Mouse (Mus musculus) intestine, embryonic 16.5 days (tissue): ENCODE data around the gene Tcp11l2. TPM values are rescaled to one million over a fixed set of nuclear protein-coding genes. Genes with fewer than 3 reads are reported as not detected.

Source experiments
- ATAC-seq: fragments of 200-750 bp; cut with Nextera tagmentation; 2 replicates; pipeline ENCODE4 v1.8.0; 2017; ENCODE audit warnings: moderate TSS enrichment, moderate library complexity
- H3K27ac ChIP-seq: fragments of 300-500 bp; sonication (generic); 2 replicates; pipeline ENCODE4 v1.5.1; 2014; ENCODE audit warnings: mild to moderate bottlenecking, low read length
- H3K27me3 ChIP-seq: fragments of 300-500 bp; sonication (generic); replicated peaks from 2 replicates; pipeline ENCODE4 v1.6.1; 2014; ENCODE audit warnings: low read length, control low read depth, mixed read lengths; ENCODE audit not compliant: control insufficient read depth, insufficient read depth
- H3K36me3 ChIP-seq: fragments of 300-500 bp; sonication (generic); 2 replicates; pipeline ENCODE4 v1.6.1; 2014; ENCODE audit warnings: low read length, control low read depth; ENCODE audit not compliant: control insufficient read depth, insufficient read depth
- H3K4me1 ChIP-seq: fragments of 300-500 bp; sonication (generic); 2 replicates; pipeline ENCODE4 v1.6.1; 2014; ENCODE audit warnings: low read length, control low read depth, mixed read lengths; ENCODE audit not compliant: control insufficient read depth, insufficient read depth
- H3K4me2 ChIP-seq: fragments of 300-500 bp; sonication (generic); 2 replicates; pipeline ENCODE4 v1.6.1; 2014; ENCODE audit warnings: low read depth, low read length, control low read depth
- H3K4me3 ChIP-seq: fragments of 300-500 bp; sonication (generic); 2 replicates; pipeline ENCODE4 v1.5.1; 2014; ENCODE audit warnings: mild to moderate bottlenecking, low read length
- H3K9ac ChIP-seq: fragments of 300-500 bp; sonication (generic); 2 replicates; pipeline ENCODE4 v1.6.1; 2014; ENCODE audit warnings: low read depth, low read length
- H3K9me3 ChIP-seq: fragments of 300-500 bp; sonication (generic); 2 replicates; pipeline ENCODE4 v1.6.1; 2016; ENCODE audit warnings: low read length, control low read depth; ENCODE audit not compliant: control insufficient read depth
- WGBS: fragments of 180-500 bp; shearing (Covaris S2); extraction: QIAGEN DNeasy Blood & Tissue Kit; methylation state at CpG from one replicate; pipeline ENCODE4 v1.1.7; 2014; 5-methylcytosine and 5-hydroxymethylcytosine counted together
- polyA plus RNA-seq: library from polyadenylated mRNA; unstranded; fragments of >200 nt; fragmentation: Nextera tagmentation; extraction: Ambion mirVana; gene quantifications from 2 replicates; pipeline ENCODE4 v1.2.1, GENCODE M21; 2015

Gene Tcp11l2
- polyA plus RNA-seq, 1 experiment from 2014 or later, result 13.4 TPM

- Histone ChIP-seq H3K4me1 (peaks cover 22% of the 10 kb centered on the region), H3K9ac (no peak overlapping the region), H3K4me3 (no peak overlapping the region), H3K27ac (no peak overlapping the region), H3K4me2 (no peak overlapping the region), H3K27me3 (no peaks in the 10 kb centered on the region), H3K36me3 (no peaks in the 10 kb centered on the region), H3K9me3 (no peaks in the 10 kb centered on the region)
- WGBS, result 85% methylated on average over 5 of the region's 5 CpGs
- ATAC-seq, result no peak
Observed at GRCm38 (mm10) chr10:84535458-84535857, 41.0 kb upstream of the Tcp11l2 start.

- 45% methylated on average over 4 of the region's 4 CpGs for WGBS
- Histone ChIP-seq H3K9me3 (no peaks in the 10 kb centered on the region), H3K9ac (no peak overlapping the region), H3K36me3 (no peaks in the 10 kb centered on the region), H3K4me1 (peaks cover 20% of the 10 kb centered on the region), H3K4me2 (no peak overlapping the region), H3K27ac (no peak overlapping the region), H3K4me3 (no peak overlapping the region), H3K27me3 (no peaks in the 10 kb centered on the region)
- no peak for ATAC-seq
Observed at GRCm38 (mm10) chr10:84535859-84536258, 40.6 kb upstream of the Tcp11l2 start.

- H3K4me3 ChIP-seq, result no peak overlapping the region
Observed at GRCm38 (mm10) chr10:84539651-84540050, 36.8 kb upstream of the Tcp11l2 start.

GRCm38 (mm10) chr10:84542802-84543658, 33.4 kb upstream of the Tcp11l2 start:
- 55% methylated on average over 11 of the region's 11 CpGs for WGBS

More at GRCm38 (mm10) chr10:84539651-84540050, 36.8 kb upstream of the Tcp11l2 start:
- no peaks in the 10 kb centered on the region for H3K4me1 ChIP-seq
- H3K9ac ChIP-seq, result no peak overlapping the region
- no peaks in the 10 kb centered on the region for H3K27me3 ChIP-seq
- no peaks in the 10 kb centered on the region for H3K36me3 ChIP-seq
- WGBS, result 87% methylated on average over 6 of the region's 6 CpGs
- H3K9me3 ChIP-seq, result no peaks in the 10 kb centered on the region
- ATAC-seq, result no peak
- no peak overlapping the region for H3K4me2 ChIP-seq
- no peak overlapping the region for H3K27ac ChIP-seq

GRCm38 (mm10) chr10:84544841-84545610, 31.4 kb upstream of the Tcp11l2 start:
- no peaks in the 10 kb centered on the region for H3K36me3 ChIP-seq
- H3K4me2 ChIP-seq, result no peak overlapping the region
- peaks cover 5% of the 10 kb centered on the region; the same call in 1 of the 2 replicates for H3K4me1 ChIP-seq
- H3K27ac ChIP-seq, result no peak overlapping the region
- WGBS, result 30% methylated on average over 7 of the region's 7 CpGs
- no peak overlapping the region for H3K9ac ChIP-seq
- no peak overlapping the region for H3K4me3 ChIP-seq
- no peaks in the 10 kb centered on the region for H3K9me3 ChIP-seq
- no peaks in the 10 kb centered on the region for H3K27me3 ChIP-seq
- ATAC-seq, result peak; percentile 80

More at GRCm38 (mm10) chr10:84542802-84543658, 33.4 kb upstream of the Tcp11l2 start:
- H3K27me3 ChIP-seq, result no peaks in the 10 kb centered on the region
- H3K9ac ChIP-seq, result no peak overlapping the region
- H3K9me3 ChIP-seq, result no peaks in the 10 kb centered on the region
- H3K4me1 ChIP-seq, result peaks cover 5% of the 10 kb centered on the region; the same call in 1 of the 2 replicates
- no peak overlapping the region for H3K27ac ChIP-seq
- no peak overlapping the region for H3K4me2 ChIP-seq
- no peak overlapping the region for H3K4me3 ChIP-seq
- no peaks in the 10 kb centered on the region for H3K36me3 ChIP-seq
- peak; percentile 67 for ATAC-seq

- H3K4me3 ChIP-seq, result no peak overlapping the region
- H3K9me3 ChIP-seq, result no peaks in the 10 kb centered on the region
- WGBS, result 70% methylated on average over 17 of the region's 17 CpGs
- H3K27ac ChIP-seq, result no peak overlapping the region
- peaks cover 5% of the 10 kb centered on the region; the same call in 1 of the 2 replicates for H3K4me1 ChIP-seq
- no peak overlapping the region for H3K9ac ChIP-seq
- ATAC-seq, result no peak
- no peaks in the 10 kb centered on the region for H3K27me3 ChIP-seq
- H3K4me2 ChIP-seq, result no peak overlapping the region
- no peaks in the 10 kb centered on the region for H3K36me3 ChIP-seq
Observed at GRCm38 (mm10) chr10:84549146-84549919, 27.1 kb upstream of the Tcp11l2 start.

GRCm38 (mm10) chr10:84549920-84550293, 26.5 kb upstream of the Tcp11l2 start:
- no peak overlapping the region for H3K27ac ChIP-seq
- no peak overlapping the region for H3K9ac ChIP-seq
- no peak for ATAC-seq
- H3K9me3 ChIP-seq, result no peaks in the 10 kb centered on the region
- H3K36me3 ChIP-seq, result no peaks in the 10 kb centered on the region
- H3K27me3 ChIP-seq, result no peaks in the 10 kb centered on the region
- no peak overlapping the region for H3K4me2 ChIP-seq
- 84% methylated on average over 10 of the region's 10 CpGs for WGBS
- peaks cover 3% of the 10 kb centered on the region; the same call in 1 of the 2 replicates for H3K4me1 ChIP-seq
- no peak overlapping the region for H3K4me3 ChIP-seq

GRCm38 (mm10) chr10:84551846-84552245, 24.6 kb upstream of the Tcp11l2 start:
- WGBS, result 90% methylated on average over 3 of the region's 3 CpGs
- no peaks in the 10 kb centered on the region for H3K27me3 ChIP-seq
- H3K4me2 ChIP-seq, result no peak overlapping the region
- H3K27ac ChIP-seq, result no peak overlapping the region
- H3K4me3 ChIP-seq, result no peak overlapping the region
- no peaks in the 10 kb centered on the region for H3K4me1 ChIP-seq
- H3K9ac ChIP-seq, result no peak overlapping the region
- no peaks in the 10 kb centered on the region for H3K9me3 ChIP-seq
- ATAC-seq, result no peak
- no peaks in the 10 kb centered on the region for H3K36me3 ChIP-seq

GRCm38 (mm10) chr10:84552477-84552876, 23.9 kb upstream of the Tcp11l2 start:
- Histone ChIP-seq H3K27ac (no peak overlapping the region), H3K4me1 (no peaks in the 10 kb centered on the region), H3K9me3 (no peaks in the 10 kb centered on the region), H3K27me3 (no peaks in the 10 kb centered on the region), H3K4me2 (no peak overlapping the region), H3K9ac (no peak overlapping the region), H3K4me3 (no peak overlapping the region), H3K36me3 (no peaks in the 10 kb centered on the region)
- no peak for ATAC-seq
- WGBS, result 89% methylated on average over 2 of the region's 2 CpGs
